Mouse (Mus musculus) neural tube, embryonic 12.5 days (tissue): ENCODE data around the gene Herc3. TPM values are rescaled to one million over a fixed set of nuclear protein-coding genes. Genes with fewer than 3 reads are reported as not detected.

Experiments used
- ATAC-seq: fragments of 200-750 bp; cut with Nextera tagmentation; 2 replicates; pipeline ENCODE4 v1.8.0; 2017; ENCODE audit warnings: low read depth, mild to moderate bottlenecking, moderate TSS enrichment, moderate library complexity; ENCODE audit not compliant: low FRiP score
- H3K27ac ChIP-seq: fragments of 300-500 bp; sonication (generic); 2 replicates; pipeline ENCODE4 v1.5.1; 2016
- H3K27me3 ChIP-seq: fragments of 300-500 bp; sonication (generic); replicated peaks from 2 replicates; pipeline ENCODE4 v1.6.1; 2016; ENCODE audit warnings: mild to moderate bottlenecking
- H3K36me3 ChIP-seq: fragments of 300-500 bp; sonication (generic); 2 replicates; pipeline ENCODE4 v1.6.1; 2016; ENCODE audit warnings: mild to moderate bottlenecking
- H3K4me1 ChIP-seq: fragments of 300-500 bp; sonication (generic); 2 replicates; pipeline ENCODE4 v1.6.1; 2016
- H3K4me2 ChIP-seq: fragments of 300-500 bp; sonication (generic); replicated peaks from 2 replicates; pipeline ENCODE4 v1.6.1; 2016; ENCODE audit warnings: mild to moderate bottlenecking
- H3K4me3 ChIP-seq: fragments of 300-500 bp; sonication (generic); 2 replicates; pipeline ENCODE4 v1.5.1; 2016
- H3K9ac ChIP-seq: fragments of 300-500 bp; sonication (generic); 2 replicates; pipeline ENCODE4 v1.6.1; 2016; ENCODE audit warnings: mild to moderate bottlenecking
- H3K9me3 ChIP-seq: fragments of 300-500 bp; sonication (generic); 2 replicates; pipeline ENCODE4 v1.6.1; 2016; ENCODE audit warnings: mild to moderate bottlenecking
- WGBS: fragments of 180-500 bp; shearing (Covaris S2); methylation state at CpG from one replicate; pipeline ENCODE4 v1.1.7; 2016; 5-methylcytosine and 5-hydroxymethylcytosine counted together
- polyA plus RNA-seq: library from polyadenylated mRNA; unstranded; fragments of >200 nt; fragmentation: Nextera tagmentation; extraction: Ambion mirVana; gene quantifications from 2 replicates; pipeline ENCODE4 v1.2.1, GENCODE M21; 2016

Gene Herc3
- polyA plus RNA-seq, 1 experiment from 2014 or later: 15.9 TPM

DNA sequence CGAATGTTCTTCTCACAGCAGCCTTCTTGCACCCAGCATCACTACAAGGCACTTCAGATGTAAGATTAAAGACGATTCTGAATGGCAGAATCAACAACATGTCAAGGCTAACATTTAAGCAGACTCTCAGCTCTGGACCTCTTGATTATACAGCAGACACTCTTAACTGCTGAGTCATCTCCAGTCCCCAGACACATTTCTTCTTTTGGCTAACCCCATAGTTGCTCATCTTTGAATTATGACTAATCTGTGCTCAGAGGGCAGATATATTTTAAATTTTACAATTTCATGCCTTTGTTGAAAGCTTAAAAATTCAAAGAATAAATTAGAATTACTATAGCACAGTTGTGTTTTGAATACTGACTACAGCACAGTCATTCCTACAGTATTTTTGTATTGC lies 9.9 kb downstream of the Herc3 start:
- Histone ChIP-seq H3K4me2 (no peak overlapping the region), H3K27me3 (no peaks in the 10 kb centered on the region), H3K9ac (no peak overlapping the region), H3K36me3 (no peaks in the 10 kb centered on the region), H3K27ac (no peak overlapping the region), H3K9me3 (no peaks in the 10 kb centered on the region), H3K4me1 (no peaks in the 10 kb centered on the region), H3K4me3 (no peak overlapping the region)
- WGBS: 82% methylated on average over 2 of the region's 2 CpGs
- no peak for ATAC-seq

DNA sequence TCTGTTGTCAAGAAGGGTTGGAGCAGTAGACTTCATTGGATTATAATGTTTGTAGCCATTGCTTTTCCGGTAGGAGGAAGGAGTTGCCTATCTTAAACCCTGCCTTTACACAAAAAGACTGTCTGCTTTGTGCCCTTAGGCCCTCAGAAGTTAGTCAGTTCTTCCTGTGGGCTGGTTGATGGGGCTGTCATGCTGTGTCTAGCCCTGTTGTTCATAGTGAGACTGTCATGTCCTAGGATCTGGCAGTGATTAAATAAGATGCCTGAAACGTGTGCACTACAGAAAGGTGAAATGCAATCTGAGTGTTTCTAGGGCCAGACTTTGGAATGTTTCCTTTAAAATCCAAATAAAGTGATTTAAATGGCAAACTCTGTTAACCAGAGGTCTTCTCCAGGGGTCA lies 10.9 kb downstream of the Herc3 start:
- no peak overlapping the region for H3K4me2 ChIP-seq
- H3K9ac ChIP-seq: no peak overlapping the region
- H3K27me3 ChIP-seq: no peaks in the 10 kb centered on the region
- ATAC-seq: no peak
- 62% methylated on average over 2 of the region's 2 CpGs for WGBS
- no peak overlapping the region for H3K27ac ChIP-seq
- H3K4me1 ChIP-seq: no peaks in the 10 kb centered on the region
- H3K36me3 ChIP-seq: no peaks in the 10 kb centered on the region
- H3K4me3 ChIP-seq: no peak overlapping the region
- no peaks in the 10 kb centered on the region for H3K9me3 ChIP-seq

DNA sequence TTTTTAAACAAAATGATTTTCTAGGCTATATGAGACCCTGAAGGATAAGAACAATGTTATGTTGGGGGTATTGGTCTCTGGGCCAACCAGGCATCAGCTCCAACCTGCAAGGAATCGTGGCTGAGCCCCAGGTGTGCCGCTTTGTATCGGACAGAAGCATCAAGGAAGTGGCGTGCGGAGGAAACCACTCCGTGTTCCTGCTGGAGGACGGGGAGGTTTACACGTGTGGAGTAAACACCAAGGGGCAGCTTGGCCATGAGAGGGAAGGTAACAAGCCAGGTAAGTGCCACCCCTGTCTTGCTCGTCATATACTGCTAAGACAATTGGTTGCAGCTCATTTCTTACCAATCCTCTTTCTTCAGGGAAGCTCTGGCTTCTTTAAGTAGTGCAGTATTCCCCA lies 12.3 kb downstream of the Herc3 start:
- H3K4me3 ChIP-seq: no peak overlapping the region
- no peak overlapping the region for H3K27ac ChIP-seq
- H3K27me3 ChIP-seq: no peaks in the 10 kb centered on the region
- no peak for ATAC-seq
- no peaks in the 10 kb centered on the region for H3K36me3 ChIP-seq
- WGBS: 93% methylated on average over 9 of the region's 9 CpGs
- no peak overlapping the region for H3K9ac ChIP-seq
- no peaks in the 10 kb centered on the region for H3K9me3 ChIP-seq
- no peak overlapping the region for H3K4me2 ChIP-seq
- H3K4me1 ChIP-seq: no peaks in the 10 kb centered on the region

DNA sequence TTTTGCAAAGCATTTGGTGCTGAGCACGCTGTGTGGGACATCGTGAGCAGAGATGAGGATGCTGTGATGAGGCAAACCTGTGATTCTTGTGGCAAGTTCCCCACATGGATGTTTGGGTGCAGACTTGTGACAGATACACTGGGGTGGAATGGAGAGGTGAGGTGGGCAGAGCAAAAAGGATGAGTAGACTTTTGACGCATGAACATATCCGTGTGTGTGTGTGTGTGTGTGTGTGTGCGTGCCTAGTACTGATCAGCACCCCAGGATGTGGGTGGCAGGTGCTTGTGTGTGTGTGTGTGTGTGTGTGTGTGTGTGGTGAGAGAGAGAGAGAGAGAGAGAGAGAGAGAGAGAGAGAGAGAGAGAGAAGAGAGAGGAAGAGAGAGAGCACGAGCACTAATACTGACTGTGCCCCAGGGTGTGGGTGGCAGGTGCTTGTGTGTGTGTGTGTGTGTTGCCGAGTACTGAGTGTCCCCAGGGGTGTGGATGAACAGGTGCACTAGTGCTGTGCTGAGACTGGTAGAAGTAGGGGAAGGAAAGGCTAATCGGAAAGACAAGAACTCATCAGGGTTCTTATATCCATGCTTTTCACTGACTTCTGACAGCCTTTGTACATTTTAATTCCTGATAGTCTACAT lies 13.0 kb downstream of the Herc3 start:
- Histone ChIP-seq H3K9me3 (no peaks in the 10 kb centered on the region), H3K4me2 (no peak overlapping the region), H3K27me3 (no peaks in the 10 kb centered on the region), H3K27ac (no peak overlapping the region), H3K9ac (no peak overlapping the region), H3K4me1 (no peaks in the 10 kb centered on the region), H3K4me3 (no peak overlapping the region), H3K36me3 (no peaks in the 10 kb centered on the region)
- no peak for ATAC-seq
- WGBS: 84% methylated on average over 8 of the region's 8 CpGs

DNA sequence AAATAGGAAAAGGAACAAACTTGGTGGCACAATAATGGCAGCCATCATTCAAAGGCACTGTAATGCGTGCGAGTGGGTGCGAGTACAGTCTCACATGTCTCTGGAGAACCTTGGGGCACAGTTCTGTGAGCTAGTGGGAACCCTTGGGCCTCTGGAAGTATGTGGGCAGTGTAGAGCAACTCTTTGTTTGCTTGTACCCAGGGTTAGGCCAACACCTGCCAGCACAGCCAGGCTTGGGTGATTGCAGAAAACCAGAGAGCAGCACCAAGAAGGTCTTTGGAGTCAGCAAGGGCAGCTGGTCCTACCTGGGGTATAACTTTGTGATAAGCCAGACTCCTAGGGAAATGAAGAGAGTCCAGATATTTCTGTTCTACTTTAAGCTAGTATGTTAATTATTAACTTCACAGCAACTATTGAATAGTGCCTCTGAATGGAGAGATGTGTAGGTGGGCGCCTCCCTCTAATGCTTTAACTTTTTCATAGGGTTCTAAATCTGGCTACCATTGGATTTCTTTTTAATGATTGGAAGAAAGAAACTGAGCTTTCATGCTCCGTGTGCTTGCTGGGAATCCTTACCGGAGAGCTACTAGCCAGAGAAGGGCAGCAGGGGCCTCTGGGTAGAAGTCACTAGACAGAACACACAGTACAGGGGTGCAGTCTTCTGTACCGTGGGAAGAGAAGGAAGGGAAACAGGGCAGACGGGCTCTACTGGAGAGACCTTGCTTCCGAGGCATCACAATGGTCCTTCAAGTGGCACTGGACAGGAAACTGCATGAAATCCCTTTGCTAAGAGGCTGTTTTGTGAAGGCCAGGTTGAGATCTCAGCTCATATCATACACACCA lies 15.8 kb downstream of the Herc3 start:
- Histone ChIP-seq H3K36me3 (no peaks in the 10 kb centered on the region), H3K4me3 (no peak overlapping the region), H3K27me3 (no peaks in the 10 kb centered on the region), H3K27ac (no peak overlapping the region), H3K9ac (no peak overlapping the region), H3K4me1 (no peaks in the 10 kb centered on the region), H3K4me2 (no peak overlapping the region), H3K9me3 (no peaks in the 10 kb centered on the region)
- ATAC-seq: no peak
- WGBS: 83% methylated on average over 9 of the region's 9 CpGs

DNA sequence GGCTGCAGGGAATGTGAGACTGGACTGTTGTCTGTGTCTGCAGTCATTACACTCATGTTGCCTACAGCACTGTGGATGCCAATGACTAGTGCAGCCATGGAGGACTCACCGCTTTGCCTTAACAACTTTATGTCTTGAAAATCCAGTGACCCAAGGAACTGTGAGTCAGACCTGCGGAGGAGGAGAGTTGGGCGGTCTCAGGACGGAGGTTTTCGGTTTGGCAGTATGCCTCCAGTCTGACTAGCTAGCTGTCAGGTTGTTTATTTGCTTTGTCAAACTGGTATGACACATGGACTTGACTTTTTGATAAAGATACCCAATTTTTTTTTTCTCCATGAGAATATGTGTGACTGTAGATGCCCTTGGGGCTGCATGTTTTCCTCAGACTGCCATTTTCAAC lies 16.6 kb downstream of the Herc3 start:
- Histone ChIP-seq H3K9me3 (no peaks in the 10 kb centered on the region), H3K27me3 (no peaks in the 10 kb centered on the region), H3K4me2 (no peak overlapping the region), H3K4me3 (no peak overlapping the region), H3K36me3 (no peaks in the 10 kb centered on the region), H3K27ac (no peak overlapping the region), H3K4me1 (no peaks in the 10 kb centered on the region), H3K9ac (no peak overlapping the region)
- no peak for ATAC-seq
- WGBS: 92% methylated on average over 5 of the region's 5 CpGs

DNA sequence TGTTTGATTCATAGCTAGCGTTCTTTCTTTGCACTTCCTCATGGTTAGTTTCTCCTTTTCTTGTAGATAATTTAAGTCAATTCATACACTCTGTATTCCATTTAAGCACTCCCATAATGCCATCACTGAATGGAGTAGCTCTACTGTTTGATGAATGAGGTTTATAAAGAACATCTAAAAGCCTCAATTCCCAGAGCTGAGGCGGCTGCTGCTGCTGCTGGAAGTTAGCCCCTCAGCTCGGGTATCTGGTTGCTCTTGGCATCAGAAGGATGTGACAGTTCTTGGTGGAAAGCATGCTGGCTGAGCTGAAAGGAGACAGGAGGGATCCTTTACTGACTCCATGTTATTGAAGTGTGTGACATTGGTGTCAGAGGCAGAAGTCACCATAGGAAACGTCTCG lies 18.1 kb downstream of the Herc3 start:
- no peak overlapping the region for H3K4me2 ChIP-seq
- no peak for ATAC-seq
- H3K27me3 ChIP-seq: no peaks in the 10 kb centered on the region
- 54% methylated on average over 5 of the region's 5 CpGs for WGBS
- no peaks in the 10 kb centered on the region for H3K9me3 ChIP-seq
- H3K9ac ChIP-seq: no peak overlapping the region
- no peak overlapping the region for H3K4me3 ChIP-seq
- no peak overlapping the region for H3K27ac ChIP-seq
- no peaks in the 10 kb centered on the region for H3K36me3 ChIP-seq
- no peaks in the 10 kb centered on the region for H3K4me1 ChIP-seq

DNA sequence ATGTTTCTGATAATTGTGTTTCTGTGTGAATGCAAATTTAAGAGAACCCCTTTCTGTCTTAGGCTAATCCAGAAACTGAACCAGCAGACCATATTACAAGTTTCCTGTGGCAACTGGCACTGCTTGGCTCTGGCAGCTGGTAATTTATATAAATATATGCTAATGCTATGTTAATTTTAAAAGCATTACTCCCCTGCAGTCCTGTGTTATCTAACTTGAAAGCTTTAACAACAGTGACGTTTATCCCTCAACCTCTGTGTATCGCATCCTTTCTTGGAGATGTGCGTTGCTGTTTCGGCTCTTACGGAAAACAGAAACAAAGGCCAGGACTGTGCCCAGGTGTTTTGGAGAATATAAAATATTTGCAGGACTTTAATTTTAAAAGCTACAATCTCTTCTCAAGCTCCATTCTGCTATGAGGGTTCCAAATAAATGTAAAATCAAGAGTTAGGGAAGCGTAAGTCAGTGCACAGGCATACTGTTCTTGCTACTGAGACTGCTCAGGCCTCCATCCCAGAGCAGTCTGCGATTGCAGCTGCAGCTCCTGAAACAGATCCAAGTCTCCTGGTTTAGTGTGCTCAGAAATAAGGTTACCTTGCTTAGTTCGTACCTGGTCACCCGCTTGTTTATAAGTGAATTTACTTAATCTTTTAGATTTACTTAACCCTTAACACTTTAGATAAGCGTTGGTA lies 24.6 kb downstream of the Herc3 start:
- no peaks in the 10 kb centered on the region for H3K27me3 ChIP-seq
- no peaks in the 10 kb centered on the region for H3K4me1 ChIP-seq
- no peak overlapping the region for H3K4me3 ChIP-seq
- H3K9me3 ChIP-seq: no peaks in the 10 kb centered on the region
- no peak overlapping the region for H3K9ac ChIP-seq
- ATAC-seq: no peak
- 86% methylated on average over 10 of the region's 10 CpGs for WGBS
- H3K36me3 ChIP-seq: no peaks in the 10 kb centered on the region
- H3K4me2 ChIP-seq: no peak overlapping the region
- H3K27ac ChIP-seq: no peak overlapping the region

DNA sequence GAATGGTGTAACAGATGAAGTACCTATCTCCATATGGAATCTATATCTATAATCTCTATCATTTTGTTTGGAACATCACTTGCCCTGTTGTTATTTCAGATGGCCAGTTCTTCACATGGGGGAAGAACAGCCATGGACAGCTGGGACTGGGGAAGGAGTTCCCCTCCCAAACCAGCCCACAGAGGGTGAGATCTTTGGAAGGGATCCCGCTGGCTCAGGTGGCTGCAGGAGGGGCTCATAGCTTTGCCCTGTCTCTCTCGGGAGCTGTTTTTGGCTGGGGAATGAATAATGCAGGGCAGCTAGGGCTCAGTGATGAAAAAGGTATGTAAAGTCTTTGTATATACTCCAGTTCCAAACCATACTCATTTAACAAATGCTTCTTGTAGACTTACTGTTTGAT lies 25.2 kb downstream of the Herc3 start:
- Histone ChIP-seq H3K27ac (no peak overlapping the region), H3K9me3 (no peaks in the 10 kb centered on the region), H3K27me3 (no peaks in the 10 kb centered on the region), H3K9ac (no peak overlapping the region), H3K4me3 (no peak overlapping the region), H3K4me2 (no peak overlapping the region), H3K4me1 (no peaks in the 10 kb centered on the region), H3K36me3 (no peaks in the 10 kb centered on the region)
- WGBS: 72% methylated on average over 2 of the region's 2 CpGs
- ATAC-seq: no peak

DNA sequence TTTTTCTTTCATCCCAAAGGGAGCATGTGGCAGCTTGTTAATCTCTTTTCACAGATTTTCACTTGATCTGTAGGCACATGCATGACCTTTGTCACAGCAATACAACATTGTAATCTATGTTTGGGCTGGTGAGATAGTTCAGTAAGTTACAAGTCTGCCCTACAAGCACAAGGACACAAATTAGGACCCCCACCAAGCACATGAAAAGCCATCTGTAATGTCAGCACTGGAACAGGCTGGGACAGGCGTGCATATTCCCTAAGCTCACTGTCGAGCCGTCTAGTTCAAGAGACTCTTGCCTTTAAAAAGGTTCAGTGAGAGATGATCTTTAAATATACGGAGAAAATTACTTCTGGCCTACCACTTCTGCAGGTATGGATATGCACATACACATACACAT lies 28.3 kb downstream of the Herc3 start:
- 91% methylated on average over 4 of the region's 4 CpGs for WGBS
- H3K27me3 ChIP-seq: no peaks in the 10 kb centered on the region
- no peak overlapping the region for H3K4me3 ChIP-seq

DNA sequence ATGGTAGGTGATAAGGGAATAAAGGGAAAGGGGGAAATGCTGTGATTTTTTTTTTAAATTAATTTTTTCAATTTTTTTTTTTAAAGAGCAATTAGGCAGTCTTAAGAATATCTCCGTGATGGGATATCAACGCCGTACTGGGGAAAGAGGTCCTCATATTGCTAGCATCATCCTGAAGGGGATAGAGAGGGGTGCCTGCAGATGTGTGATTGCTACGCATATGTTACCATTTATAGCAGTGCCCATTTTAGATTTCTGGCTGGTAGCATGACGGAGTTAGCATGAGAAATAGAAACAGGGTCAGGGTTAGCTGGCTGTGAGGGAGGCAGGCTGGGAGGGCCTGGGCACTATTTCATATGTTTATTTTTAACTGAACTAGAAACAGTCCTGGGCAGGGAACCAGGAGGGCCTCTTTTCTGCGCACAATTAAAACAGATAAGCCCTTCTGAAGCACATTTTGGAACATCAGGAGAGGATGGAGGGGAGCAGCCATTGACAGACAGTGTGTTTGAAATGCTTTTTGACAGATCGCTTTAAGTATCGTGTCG lies 31.3 kb downstream of the Herc3 start:
- no peaks in the 10 kb centered on the region for H3K36me3 ChIP-seq
- H3K9me3 ChIP-seq: no peaks in the 10 kb centered on the region
- no peak overlapping the region for H3K4me2 ChIP-seq
- H3K9ac ChIP-seq: no peak overlapping the region
- WGBS: 89% methylated on average over 9 of the region's 9 CpGs
- no peaks in the 10 kb centered on the region for H3K27me3 ChIP-seq
- H3K4me1 ChIP-seq: no peaks in the 10 kb centered on the region
- no peak overlapping the region for H3K4me3 ChIP-seq
- no peak overlapping the region for H3K27ac ChIP-seq
- ATAC-seq: no peak

More for the DNA sequence above, 28.3 kb downstream of the Herc3 start:
- no peak overlapping the region for H3K9ac ChIP-seq
- no peak overlapping the region for H3K27ac ChIP-seq
- no peaks in the 10 kb centered on the region for H3K9me3 ChIP-seq
- ATAC-seq: no peak
- no peak overlapping the region for H3K4me2 ChIP-seq
- H3K36me3 ChIP-seq: no peaks in the 10 kb centered on the region
- no peaks in the 10 kb centered on the region for H3K4me1 ChIP-seq

DNA sequence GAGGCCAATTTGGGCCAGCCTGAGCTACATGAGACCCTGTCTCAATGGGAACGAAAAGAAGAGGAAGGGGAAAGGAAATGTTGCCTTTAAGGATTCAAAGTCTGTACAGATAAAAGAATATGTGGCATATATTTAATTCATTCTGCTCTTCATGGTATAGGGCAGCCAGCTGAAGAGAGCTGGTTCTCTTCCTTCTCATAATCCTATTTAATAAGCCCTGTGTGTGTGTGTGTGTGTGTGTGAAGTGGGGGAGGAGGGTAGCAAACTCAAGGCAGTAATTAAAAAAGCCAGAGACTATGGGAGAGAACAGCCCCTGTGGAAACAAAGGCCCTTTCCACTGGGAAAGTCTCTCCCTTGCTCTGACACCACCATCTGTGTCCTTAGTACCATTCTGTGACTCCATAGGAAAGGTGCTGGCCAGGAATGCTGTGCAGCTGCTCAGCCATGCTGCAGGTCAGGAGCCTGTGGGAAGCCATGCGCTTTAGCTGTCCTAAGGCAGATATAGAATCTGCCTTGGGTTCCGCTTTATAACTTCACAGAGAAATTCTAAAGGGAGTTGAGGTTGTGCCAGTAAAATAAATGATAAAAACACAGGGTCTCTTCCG lies 32.5 kb downstream of the Herc3 start:
- H3K27me3 ChIP-seq: no peaks in the 10 kb centered on the region
- H3K4me3 ChIP-seq: no peak overlapping the region
- 85% methylated on average over 4 of the region's 4 CpGs for WGBS
- ATAC-seq: no peak
- H3K36me3 ChIP-seq: no peaks in the 10 kb centered on the region
- H3K4me2 ChIP-seq: no peak overlapping the region
- no peaks in the 10 kb centered on the region for H3K9me3 ChIP-seq
- H3K4me1 ChIP-seq: no peaks in the 10 kb centered on the region
- H3K9ac ChIP-seq: no peak overlapping the region
- no peak overlapping the region for H3K27ac ChIP-seq
